Mouse (Mus musculus) megakaryocyte, embryonic 14.5 days (primary cell): ENCODE results near the gene Tenm3.

Experiments
- FLI1 ChIP-seq: IDR thresholded peaks from 2 replicates; pipeline ENCODE4 v1.6.1; 2012; ENCODE audit warnings: low read length, inconsistent platforms, mixed read lengths
- GATA1 ChIP-seq: IDR thresholded peaks from 3 replicates; pipeline ENCODE4 v1.6.1; 2012; ENCODE audit warnings: mixed read lengths, low read length, inconsistent platforms, borderline replicate concordance

- no peak for TF ChIP-seq GATA1
- no peak for TF ChIP-seq FLI1
Observed at GRCm38 (mm10) chr8:48275066-48275465, 568.7 kb downstream of the Tenm3 start.
